Mouse (Mus musculus) bone marrow, adult 2 months (tissue): Measurements from ENCODE around the gene Krt27.

Experiments
- CTCF ChIP-seq: fragments of 200-500 bp; IDR thresholded peaks from 2 replicates; pipeline ENCODE4 v1.5.1; 2011; ENCODE audit warnings: low read length, control low read depth; ENCODE audit not compliant: control insufficient read depth, insufficient read depth
- POLR2A ChIP-seq: fragments of 200-500 bp; IDR thresholded peaks from 2 replicates; pipeline ENCODE4 v1.6.1; 2011; ENCODE audit warnings: low read depth, mild to moderate bottlenecking, control low read depth, low read length, borderline replicate concordance; ENCODE audit not compliant: control insufficient read depth

- TF ChIP-seq CTCF, result no peak
- TF ChIP-seq POLR2A, result no peak
Measured at GRCm38 (mm10) chr11:99310882-99311281, 40.0 kb downstream of the Krt27 start.
